Mouse (Mus musculus) spleen, adult 2 months (tissue): Measurements from ENCODE around the gene Fbxw10. TPM values are rescaled to one million over a fixed set of nuclear protein-coding genes. Genes with fewer than 3 reads are reported as not detected.

ENCODE experiments used
- DNase-seq, 2 experiments: peaks; one replicate each; pipeline versions ENCODE4 v3.0.0 to v3.0.0-alpha.2; 2012 to 2021; ENCODE audit warnings: low spot score in 2 of 2, low read depth in 1 of 2
- H3K27ac ChIP-seq: fragments of 200-500 bp; 2 replicates; pipeline ENCODE4 v1.5.1; 2012; ENCODE audit warnings: low read length, inconsistent platforms; ENCODE audit not compliant: insufficient read depth
- H3K27me3 ChIP-seq: fragments of 200-500 bp; 2 replicates; pipeline ENCODE4 v1.6.1; 2012; ENCODE audit warnings: mild to moderate bottlenecking, moderate library complexity, low read length, inconsistent platforms; ENCODE audit not compliant: control insufficient read depth, insufficient read depth
- H3K36me3 ChIP-seq: fragments of 200-500 bp; 2 replicates; pipeline ENCODE4 v1.6.1; 2012; ENCODE audit warnings: mild to moderate bottlenecking, low read length, inconsistent platforms; ENCODE audit not compliant: control insufficient read depth, insufficient read depth
- H3K4me1 ChIP-seq: fragments of 200-500 bp; 2 replicates; pipeline ENCODE4 v1.6.1; 2011; ENCODE audit warnings: inconsistent platforms; ENCODE audit not compliant: control insufficient read depth, insufficient read depth, insufficient read length
- H3K4me3 ChIP-seq: fragments of 200-500 bp; 2 replicates; pipeline ENCODE4 v1.5.1; 2011; ENCODE audit warnings: mild to moderate bottlenecking, inconsistent platforms; ENCODE audit not compliant: insufficient read depth, insufficient read length; ENCODE audit errors: extremely low read depth
- CTCF ChIP-seq: fragments of 200-500 bp; IDR thresholded peaks from 2 replicates; pipeline ENCODE4 v1.5.1; 2011; ENCODE audit warnings: mild to moderate bottlenecking, inconsistent platforms; ENCODE audit not compliant: insufficient read depth, insufficient read length, insufficient replicate concordance; ENCODE audit errors: extremely low read depth
- POLR2A ChIP-seq: fragments of 200-500 bp; IDR thresholded peaks from 2 replicates; pipeline ENCODE4 v1.6.1; 2011; ENCODE audit warnings: low read depth, low read length, inconsistent platforms
- WGBS: fragments of 180-500 bp; shearing (Covaris S2); methylation state at CpG from one replicate; pipeline ENCODE4 v1.1.7; 2018; 5-methylcytosine and 5-hydroxymethylcytosine counted together
- polyA plus RNA-seq: library from polyadenylated mRNA; depleted of rRNA; stranded (reverse); fragments of >200 nt; gene quantifications from 2 replicates; pipeline ENCODE4 v1.2.3, GENCODE M21; 2012

The Fbxw10 gene
- polyA plus RNA-seq, 1 experiment = 0.69 TPM

- H3K4me3 ChIP-seq = no peak overlapping the region
- H3K27me3 ChIP-seq = no peaks in the 10 kb centered on the region
- WGBS = 62% methylated on average over 5 of the region's 5 CpGs
- no peak overlapping the region for H3K27ac ChIP-seq
- no peaks in the 10 kb centered on the region for H3K36me3 ChIP-seq
- DNase-seq = no peak
- peaks cover 7% of the 10 kb centered on the region; the same call in 1 of the 2 replicates for H3K4me1 ChIP-seq
- TF ChIP-seq CTCF = no peak
- TF ChIP-seq POLR2A = no peak
Observed at GRCm38 (mm10) chr11:62844562-62844961, 2.3 kb upstream of the Fbxw10 start.

GRCm38 (mm10) chr11:62845730-62846129 lies 1.1 kb upstream of the Fbxw10 start:
- DNase-seq = no peak
- no peak for TF ChIP-seq CTCF
- no peak for TF ChIP-seq POLR2A
- WGBS = 78% methylated on average over 3 of the region's 3 CpGs
- H3K4me1 ChIP-seq = peaks cover 7% of the 10 kb centered on the region; the same call in 1 of the 2 replicates
- H3K4me3 ChIP-seq = no peak overlapping the region
- no peaks in the 10 kb centered on the region for H3K36me3 ChIP-seq
- H3K27me3 ChIP-seq = no peaks in the 10 kb centered on the region
- H3K27ac ChIP-seq = no peak overlapping the region

GRCm38 (mm10) chr11:62847655-62848191 lies 854 bp downstream of the Fbxw10 start:
- no peak for DNase-seq
- Histone ChIP-seq H3K27me3 (no peaks in the 10 kb centered on the region), H3K4me1 (peaks cover 7% of the 10 kb centered on the region; the same call in 1 of the 2 replicates), H3K36me3 (no peaks in the 10 kb centered on the region), H3K27ac (no peak overlapping the region; the same call in 1 of the 2 replicates), H3K4me3 (no peak overlapping the region)
- TF ChIP-seq POLR2A (no peak), CTCF (no peak)
- WGBS = 43% methylated on average over 4 of the region's 4 CpGs

- no peak overlapping the region for H3K27ac ChIP-seq
- TF ChIP-seq CTCF (no peak), POLR2A (no peak)
Observed at GRCm38 (mm10) chr11:62848301-62848700, 1.4 kb downstream of the Fbxw10 start.

GRCm38 (mm10) chr11:62851199-62851598 lies 4.3 kb downstream of the Fbxw10 start:
- WGBS = 90% methylated on average over 1 of the region's 1 CpGs
- TF ChIP-seq CTCF (no peak), POLR2A (no peak)
- H3K4me1 ChIP-seq = peaks cover 7% of the 10 kb centered on the region; the same call in 1 of the 2 replicates
- H3K27ac ChIP-seq = no peak overlapping the region
- H3K4me3 ChIP-seq = no peak overlapping the region
- H3K36me3 ChIP-seq = no peaks in the 10 kb centered on the region
- no peaks in the 10 kb centered on the region for H3K27me3 ChIP-seq
- DNase-seq = no peak

More at GRCm38 (mm10) chr11:62848301-62848700, 1.4 kb downstream of the Fbxw10 start:
- Histone ChIP-seq H3K4me1 (peaks cover 7% of the 10 kb centered on the region; the same call in 1 of the 2 replicates), H3K36me3 (no peaks in the 10 kb centered on the region), H3K4me3 (no peak overlapping the region), H3K27me3 (no peaks in the 10 kb centered on the region)
- no peak for DNase-seq
- 91% methylated on average over 2 of the region's 2 CpGs for WGBS

GRCm38 (mm10) chr11:62853334-62853733 lies 6.5 kb downstream of the Fbxw10 start:
- no peak for TF ChIP-seq POLR2A
- no peak for TF ChIP-seq CTCF
- Histone ChIP-seq H3K27me3 (no peaks in the 10 kb centered on the region), H3K4me1 (no peaks in the 10 kb centered on the region; the same call in 1 of the 2 replicates), H3K27ac (no peak overlapping the region), H3K36me3 (no peaks in the 10 kb centered on the region), H3K4me3 (no peak overlapping the region)
- WGBS = 84% methylated on average over 6 of the region's 6 CpGs
- DNase-seq = no peak

GRCm38 (mm10) chr11:62865562-62865961 lies 18.7 kb downstream of the Fbxw10 start:
- Histone ChIP-seq H3K4me1 (no peaks in the 10 kb centered on the region), H3K27ac (no peak overlapping the region), H3K4me3 (no peak overlapping the region), H3K27me3 (no peaks in the 10 kb centered on the region), H3K36me3 (no peaks in the 10 kb centered on the region)
- no peak for TF ChIP-seq POLR2A
- TF ChIP-seq CTCF = no peak
- DNase-seq = no peak
- WGBS = 94% methylated on average over 4 of the region's 4 CpGs
